Mouse (Mus musculus): Measurements from ENCODE around the gene Socs2.
"Not testable (repeated sequence)": the region's sequence is repeated elsewhere in the genome, so short reads cannot be mapped to it uniquely, and the experiment has no call there.

Gene Socs2

DNA sequence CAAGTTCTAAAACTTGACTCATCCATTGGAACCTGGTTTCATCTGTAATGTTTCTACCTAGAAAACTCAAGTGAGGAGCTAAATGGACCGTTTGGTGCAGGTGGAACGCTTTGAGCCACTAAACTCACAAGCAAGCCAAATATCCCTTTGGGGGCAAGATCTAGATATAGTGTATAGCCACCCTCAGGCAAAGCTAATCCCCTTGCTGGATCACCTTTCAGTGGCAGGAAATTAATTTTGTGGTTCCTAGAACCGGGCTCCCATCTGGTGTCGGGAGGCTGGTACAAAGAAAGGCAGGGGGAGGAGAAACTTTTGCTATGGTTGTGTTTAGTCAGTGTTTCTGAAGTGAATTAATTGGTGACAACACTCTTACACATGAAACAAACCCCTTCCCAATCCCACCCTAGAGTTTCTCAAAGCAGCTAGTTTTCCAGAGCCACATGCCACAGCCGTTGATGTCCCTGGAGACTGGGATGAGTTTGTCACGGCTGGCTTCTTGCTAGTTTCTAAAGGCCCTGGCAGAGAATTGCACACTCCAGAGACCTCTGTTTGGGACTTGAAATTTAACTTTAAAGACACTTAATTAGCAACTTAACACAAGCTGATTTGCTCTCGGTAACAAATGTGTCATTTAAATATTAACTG lies 19.7 kb downstream of the Socs2 start:
- in situ Hi-C loops (cut with MboI; ENCODE audit: low sequenced_read_pairs) = no loop called here

DNA sequence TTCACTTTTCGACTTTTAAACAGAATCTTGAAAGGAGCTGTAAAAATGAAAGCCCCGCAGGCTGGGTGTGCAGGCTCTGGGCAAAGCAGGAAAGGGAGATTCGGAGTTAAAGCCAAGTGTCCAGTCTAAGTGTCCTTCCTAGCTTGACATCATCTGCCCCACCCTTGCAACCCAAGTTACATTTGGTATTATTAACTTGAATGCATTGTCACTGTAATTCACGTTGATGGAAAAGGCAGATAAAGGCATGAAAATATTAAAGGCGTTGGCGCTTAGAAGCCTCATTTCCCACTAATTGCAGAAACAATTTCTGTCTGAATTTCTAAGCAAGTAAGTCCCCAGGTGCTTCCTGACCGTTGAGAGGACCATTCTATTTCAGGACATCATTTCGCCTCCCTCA lies 20.6 kb downstream of the Socs2 start:
- in situ Hi-C loops (cut with MboI; ENCODE audit: low sequenced_read_pairs) = no loop called here

DNA sequence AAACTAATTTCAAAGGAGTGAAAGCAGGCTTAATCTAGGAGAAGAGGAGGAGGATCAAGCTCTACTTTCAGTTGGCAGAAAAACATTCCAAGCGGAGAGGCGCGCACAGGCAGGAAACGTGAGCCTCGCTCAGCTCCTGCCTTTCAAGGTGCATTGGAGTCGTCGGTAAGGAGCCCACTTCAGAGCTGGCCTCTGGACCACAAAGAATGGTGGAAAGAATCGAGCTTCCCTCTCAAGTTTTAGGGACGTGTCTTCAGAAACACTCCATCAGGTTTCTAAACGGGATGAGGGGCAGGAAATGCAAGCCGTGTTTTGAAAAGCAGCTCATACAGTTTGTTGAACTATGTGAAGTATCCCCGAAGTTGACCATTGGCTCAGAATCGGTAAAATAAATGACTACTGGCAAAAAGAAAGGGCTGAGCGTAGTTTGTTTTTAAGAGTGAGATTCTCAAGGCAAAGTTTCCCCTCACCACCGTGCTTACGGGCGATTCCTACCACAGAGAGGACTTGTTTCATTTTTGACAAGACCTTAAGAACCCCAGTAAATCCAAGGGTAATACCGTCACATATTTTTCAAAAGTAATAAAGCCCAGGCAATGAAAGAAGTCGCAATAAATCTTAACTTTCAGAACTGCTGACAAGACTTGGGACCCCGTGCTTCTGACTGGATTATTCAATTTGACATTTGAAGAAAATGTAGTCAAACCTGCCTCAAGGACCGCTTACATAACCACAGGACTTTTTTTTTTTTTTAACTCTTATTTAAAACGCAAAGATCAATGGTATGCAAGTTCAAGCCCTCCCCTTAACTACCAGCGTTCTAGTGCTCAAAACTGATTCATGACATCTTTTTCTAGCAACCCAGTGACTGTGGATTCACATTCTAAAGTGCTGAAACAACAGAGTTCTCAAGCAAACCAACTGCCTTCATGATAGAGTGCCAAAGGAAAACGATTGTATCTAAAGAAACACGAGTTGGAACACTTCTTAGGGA lies 21.9 kb downstream of the Socs2 start:
- in situ Hi-C loops (cut with MboI; ENCODE audit: low sequenced_read_pairs) = no loop called here

DNA sequence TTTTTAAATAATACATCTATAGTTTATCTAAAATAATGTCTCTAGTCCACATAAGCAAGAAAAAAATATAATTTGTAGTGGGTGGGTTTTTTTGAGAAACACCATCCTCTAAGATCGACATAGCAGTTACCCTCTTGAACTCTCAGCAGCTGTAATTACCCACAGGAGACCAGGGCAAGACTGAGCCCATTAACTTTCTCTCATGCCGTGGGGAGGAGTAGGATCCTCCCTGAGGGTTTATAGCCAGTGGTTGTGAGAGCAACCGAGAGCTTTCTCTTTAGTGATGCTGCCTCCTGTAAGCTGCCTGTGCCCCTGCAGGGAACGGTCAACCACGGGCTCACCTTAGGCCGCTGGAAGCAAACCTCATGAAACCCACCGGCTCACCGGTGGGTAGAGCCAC lies 24.9 kb downstream of the Socs2 start:
- in situ Hi-C loops (cut with MboI; ENCODE audit: low sequenced_read_pairs) = no loop called here

DNA sequence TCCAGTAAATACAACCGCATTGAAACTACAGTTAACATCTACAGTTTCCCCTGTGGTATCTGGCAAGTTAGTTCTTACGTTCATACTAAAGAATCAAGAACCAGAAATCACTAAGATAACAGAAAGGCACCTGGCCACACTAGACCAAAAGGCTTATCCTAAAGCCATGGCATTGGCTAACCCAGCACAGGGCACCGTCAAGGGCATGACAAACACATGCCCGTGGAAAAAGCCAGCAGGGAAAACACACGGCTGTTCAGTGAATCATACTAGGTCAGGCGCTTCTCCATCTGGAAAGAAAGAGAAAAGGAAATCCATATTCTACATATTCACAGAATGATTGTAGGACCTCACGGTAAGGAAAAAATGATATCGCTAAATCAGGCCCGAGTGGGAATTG lies 26.1 kb downstream of the Socs2 start:
- in situ Hi-C loops (cut with MboI; ENCODE audit: low sequenced_read_pairs) = no loop called here

DNA sequence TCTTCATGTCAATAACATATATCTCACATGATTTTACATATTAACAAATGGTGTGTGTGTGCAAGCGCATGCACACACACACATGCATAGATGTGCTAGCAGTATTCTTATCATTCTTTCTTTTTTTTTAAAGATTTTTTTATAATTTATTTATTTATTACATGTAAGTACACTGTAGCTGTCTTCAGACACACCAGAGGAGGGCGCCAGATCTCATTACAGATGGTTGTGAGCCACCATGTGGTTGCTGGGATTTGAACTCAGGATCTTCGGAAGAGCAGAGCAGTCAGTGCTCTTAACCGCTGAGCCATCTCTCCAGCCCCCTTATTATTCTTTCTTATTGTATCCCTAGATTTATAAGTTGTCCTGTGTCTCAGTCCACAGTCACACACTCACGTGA lies 27.2 kb downstream of the Socs2 start:
- in situ Hi-C loops (cut with MboI; ENCODE audit: low sequenced_read_pairs) = not testable (repeated sequence)

DNA sequence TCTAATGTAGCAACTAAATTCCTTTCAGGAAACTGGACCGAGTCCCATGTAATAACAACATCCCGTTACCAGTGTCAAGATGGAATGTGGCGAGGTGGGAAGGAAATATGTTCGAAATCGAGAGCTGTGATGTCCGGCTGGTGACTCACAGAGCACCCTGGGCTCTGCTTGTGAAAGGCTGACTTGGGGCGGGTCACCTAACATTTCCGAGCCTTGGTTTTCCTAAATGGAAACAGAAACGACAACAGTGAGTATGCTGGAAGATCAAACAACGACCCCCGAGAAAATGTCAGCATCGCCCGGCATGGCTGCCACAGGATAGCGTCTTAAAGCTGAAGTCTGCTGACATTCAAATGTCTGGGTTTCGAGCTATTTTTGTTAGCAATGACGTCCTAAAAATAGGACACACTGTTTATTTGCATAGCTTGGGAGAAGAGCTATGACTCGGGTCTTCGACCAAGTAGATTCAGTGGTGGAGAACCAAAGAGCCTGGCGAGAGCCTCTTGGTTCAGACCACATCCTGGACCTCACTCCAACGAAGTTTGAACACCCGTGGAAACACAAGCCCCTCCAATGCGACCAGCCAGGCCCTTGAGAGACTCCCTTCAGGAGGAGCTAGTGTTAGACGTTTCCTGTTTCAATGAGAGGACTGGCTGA lies 28.0 kb downstream of the Socs2 start:
- in situ Hi-C loops (cut with MboI; ENCODE audit: low sequenced_read_pairs) = no loop called here

DNA sequence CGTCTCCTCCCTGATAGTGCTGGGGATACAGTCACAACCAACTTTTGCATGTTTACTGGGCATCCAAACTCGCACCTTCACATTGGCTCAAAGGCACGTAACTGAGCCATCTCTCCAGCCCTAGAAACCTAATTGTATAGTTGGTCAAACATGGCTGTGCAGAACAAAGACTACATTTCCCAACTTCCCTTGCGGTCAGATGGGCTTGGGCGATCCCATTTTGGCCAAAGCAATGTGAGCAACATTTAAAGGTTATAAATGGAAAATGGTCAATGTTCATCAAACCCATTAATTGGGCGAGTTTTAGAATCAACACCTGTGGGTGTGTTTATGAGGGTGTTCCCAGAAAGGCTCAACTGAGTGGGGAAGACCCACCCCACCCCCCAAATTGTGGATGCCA lies 30.5 kb downstream of the Socs2 start:
- in situ Hi-C loops (cut with MboI; ENCODE audit: low sequenced_read_pairs) = no loop called here

DNA sequence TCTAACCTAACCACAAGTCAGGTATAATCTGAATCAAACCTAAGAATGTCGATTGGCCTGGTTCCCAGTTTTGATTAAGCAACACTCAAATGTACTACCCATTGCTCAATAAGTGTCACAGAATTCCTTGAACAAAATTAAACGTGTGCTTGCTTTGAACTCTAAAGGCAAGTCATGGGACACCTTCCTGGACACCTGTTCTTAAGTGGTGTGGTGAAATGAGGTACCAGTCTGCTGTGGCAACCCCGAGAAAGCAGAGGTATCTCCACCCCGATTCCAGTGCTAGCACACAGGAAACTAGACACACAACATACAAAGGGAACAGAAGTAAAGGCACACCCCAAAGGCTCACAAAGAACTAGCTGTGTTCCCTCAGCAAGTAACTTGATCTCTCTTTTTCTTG lies 31.2 kb downstream of the Socs2 start:
- in situ Hi-C loops (cut with MboI; ENCODE audit: low sequenced_read_pairs) = no loop called here

DNA sequence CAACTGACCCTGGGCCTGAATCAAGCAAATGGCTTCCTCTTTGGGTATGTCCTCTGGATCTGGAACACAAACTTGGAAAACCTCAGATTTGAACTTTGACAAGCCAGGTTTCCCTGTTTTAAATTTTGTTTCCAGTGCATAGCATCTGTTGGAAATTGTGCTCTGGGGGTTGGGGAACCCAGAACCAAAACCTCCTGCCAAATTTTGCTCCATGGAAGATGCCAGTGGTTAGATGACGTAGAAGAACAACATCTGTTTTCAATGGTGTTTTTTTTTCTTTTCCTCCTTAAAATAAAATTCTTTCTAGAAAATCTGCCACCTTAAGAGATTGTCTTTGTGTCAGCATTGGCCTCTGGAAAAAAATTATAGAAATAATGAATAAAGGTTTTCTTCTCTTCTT lies 31.9 kb downstream of the Socs2 start:
- in situ Hi-C loops (cut with MboI; ENCODE audit: low sequenced_read_pairs) = no loop called here

DNA sequence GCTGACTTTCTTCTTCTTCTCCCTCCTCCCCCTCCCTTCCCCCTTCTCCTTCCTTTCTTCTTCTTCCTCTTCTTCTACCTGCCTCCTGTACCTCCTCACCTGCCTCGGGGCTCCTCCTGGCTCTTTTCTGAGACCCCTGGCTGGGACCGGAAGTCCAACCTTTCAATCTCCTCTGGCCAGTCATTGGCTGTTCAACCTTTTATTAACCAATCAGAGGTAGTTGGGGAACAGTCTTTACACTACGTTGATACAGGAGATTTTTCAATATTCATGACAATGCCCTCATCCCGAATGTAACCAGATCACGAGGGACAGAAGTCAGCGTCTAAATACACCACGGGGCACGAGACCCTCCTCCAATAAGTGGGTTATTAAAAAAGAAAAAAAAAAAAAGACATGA lies 32.5 kb downstream of the Socs2 start:
- in situ Hi-C loops (cut with MboI; ENCODE audit: low sequenced_read_pairs) = no loop called here

DNA sequence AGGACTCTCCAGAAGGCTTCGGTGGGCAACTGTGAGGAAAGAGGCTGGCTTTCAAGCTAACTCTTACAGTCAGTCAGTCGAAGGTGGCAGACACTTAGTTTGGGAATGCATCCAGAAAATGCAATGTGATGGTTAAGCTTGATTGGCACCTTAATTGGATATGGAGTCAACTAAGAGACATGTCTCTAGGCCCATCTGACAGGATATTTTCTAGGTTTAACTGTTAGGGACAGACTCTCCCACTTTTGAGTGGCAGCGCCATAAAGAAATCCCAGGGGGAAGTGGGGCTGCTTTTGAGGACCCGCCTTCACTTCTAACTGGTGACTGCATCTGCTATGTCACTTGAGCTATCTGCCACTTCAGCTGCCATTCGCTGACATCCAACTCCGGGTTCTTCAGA lies 43.6 kb downstream of the Socs2 start:
- in situ Hi-C loops (cut with MboI; ENCODE audit: low sequenced_read_pairs) = no loop called here

DNA sequence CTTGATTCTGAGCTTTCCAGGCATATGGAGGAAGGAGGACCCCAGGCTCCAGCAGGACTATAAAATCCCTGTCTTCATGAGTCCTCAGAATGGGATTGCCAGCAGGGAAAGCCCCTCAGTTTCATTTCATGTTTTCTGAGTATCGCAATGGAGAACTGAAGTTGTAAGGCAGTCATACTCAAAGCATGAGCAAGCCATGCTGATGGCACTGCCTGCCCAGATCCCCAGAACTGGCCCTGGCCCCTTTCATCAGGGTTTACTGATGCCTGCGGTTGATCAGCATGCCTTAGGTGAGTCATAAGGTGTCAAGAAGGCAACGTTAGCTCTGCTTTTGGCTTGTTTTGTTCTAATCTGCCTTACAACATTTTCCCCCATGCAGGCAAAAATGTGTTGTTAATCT lies 45.0 kb downstream of the Socs2 start:
- in situ Hi-C loops (cut with MboI; ENCODE audit: low sequenced_read_pairs) = no loop called here

DNA sequence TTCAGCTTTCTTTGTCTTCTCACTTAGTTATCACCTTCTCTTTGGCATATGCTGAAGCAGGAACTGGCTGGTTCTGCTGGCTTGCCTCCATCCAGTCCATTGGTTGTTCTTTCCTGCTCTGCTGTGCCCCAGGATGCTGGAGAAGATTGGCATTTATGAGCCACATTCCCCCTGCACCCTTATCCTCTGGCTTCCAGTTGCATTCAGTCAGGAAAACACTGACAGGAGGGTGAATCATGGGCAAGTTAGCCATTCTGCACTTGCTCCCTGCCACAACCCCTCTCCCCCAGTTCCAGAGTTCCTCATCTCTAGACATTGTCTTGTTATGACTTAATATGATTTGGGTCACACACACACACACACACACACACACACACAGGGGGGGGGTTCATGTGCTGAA lies 47.8 kb downstream of the Socs2 start:
- in situ Hi-C loops (cut with MboI; ENCODE audit: low sequenced_read_pairs) = no loop called here

DNA sequence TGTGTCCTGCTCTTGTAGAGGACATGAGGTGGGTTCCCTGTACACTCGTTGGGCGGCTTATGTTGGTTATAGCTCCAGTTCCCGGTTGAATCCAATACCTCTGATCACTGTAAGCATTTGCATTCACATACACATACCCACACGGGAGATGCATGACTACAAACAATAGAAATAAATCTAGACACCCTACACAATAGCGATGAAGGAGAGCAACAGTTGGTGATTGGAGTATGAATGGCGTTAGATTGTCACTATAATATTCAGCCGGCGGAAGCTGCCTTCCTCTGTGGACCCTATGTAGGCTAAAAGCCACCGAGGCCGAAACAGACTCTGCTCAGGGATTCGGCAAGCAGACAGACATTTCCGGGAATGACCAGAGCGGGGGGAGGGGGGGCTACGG lies 48.8 kb downstream of the Socs2 start:
- in situ Hi-C loops (cut with MboI; ENCODE audit: low sequenced_read_pairs) = no loop called here

DNA sequence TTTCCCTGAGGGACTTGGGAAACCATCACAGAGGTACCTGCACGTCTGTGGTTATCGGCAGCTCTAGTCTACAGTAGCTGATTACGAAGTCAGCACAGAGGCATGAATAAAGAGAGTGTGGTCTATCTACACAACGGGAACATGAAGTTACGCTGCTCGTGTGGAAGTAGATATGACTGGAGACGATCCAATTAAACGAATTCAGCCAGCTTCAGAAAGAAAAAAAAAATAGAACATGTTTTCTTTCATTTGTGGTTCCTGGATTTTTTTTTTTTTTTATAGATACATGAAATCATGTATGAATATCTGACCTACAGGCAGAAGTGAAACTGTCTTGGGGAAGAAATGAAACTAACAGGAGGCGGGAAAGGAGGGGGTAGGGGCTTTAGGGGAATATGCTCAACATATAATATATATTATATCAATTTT lies 49.3 kb downstream of the Socs2 start:
- in situ Hi-C loops (cut with MboI; ENCODE audit: low sequenced_read_pairs) = no loop called here

DNA sequence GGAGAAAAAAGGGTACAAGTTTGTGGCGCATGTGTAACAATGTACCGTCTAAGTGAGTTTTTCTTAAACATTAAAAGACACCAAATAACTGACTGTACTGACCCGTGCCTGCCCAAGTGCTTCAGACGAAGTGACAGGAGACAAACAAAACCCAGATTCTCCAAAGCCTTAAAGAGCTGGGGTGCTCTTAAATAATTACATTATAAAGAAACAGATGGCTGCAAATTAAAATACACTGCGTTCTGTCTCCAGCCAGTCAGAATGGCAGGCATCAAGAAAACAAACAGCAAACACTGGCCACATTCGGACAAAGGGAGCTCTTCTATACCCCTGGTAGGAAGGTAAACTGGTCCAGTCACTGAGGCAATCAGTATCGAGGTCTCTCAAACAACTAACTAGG lies 49.7 kb downstream of the Socs2 start:
- in situ Hi-C loops (cut with MboI; ENCODE audit: low sequenced_read_pairs) = no loop called here

DNA sequence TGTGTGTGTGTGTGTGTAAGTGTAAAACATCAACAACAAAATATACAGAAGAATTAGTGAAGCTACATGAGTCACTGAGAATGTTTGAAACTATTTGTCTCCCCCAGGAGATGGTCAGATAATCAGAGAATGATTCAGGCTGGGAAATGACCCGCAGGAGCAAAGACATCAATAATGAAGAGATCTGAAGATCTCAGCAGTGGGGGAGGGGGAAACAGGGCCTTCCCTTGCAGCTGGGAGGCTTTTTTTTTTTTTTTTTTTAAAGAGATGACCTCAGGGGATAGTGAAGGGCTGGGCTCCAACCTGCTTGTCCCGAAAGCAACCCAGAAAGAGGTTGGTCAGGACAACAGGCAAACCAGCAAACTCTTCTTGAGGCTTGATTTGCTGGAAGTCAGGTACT lies 54.7 kb downstream of the Socs2 start:
- in situ Hi-C loops (cut with MboI; ENCODE audit: low sequenced_read_pairs) = no loop called here

DNA sequence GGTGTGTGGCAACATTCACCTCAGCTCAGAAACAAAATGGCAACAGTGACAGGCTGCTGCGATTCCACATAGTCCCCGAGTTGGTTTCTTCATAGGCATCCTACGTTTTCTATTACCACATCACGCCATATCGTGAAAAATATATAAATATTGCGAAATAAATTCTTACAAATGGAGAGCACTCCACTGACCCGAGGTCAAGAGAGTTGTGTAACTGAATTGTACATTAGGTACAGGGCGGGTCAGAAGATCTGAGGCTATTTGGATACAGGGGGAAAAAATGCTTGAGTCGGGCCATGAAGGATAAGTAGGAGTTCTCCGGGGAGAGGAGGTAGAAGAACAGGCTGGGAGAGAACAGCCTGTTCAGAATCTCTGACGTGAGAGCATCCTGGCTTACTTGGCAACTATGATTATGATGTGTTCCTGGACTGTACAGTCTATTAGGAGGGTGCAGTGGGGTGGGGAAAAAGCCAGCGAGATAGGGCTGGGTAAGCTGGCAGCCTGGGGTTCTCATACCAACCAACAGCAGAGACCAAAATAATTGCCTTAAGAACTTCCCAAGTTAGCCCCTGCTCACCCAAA lies 55.6 kb downstream of the Socs2 start:
- in situ Hi-C loops (cut with MboI; ENCODE audit: low sequenced_read_pairs) = no loop called here

DNA sequence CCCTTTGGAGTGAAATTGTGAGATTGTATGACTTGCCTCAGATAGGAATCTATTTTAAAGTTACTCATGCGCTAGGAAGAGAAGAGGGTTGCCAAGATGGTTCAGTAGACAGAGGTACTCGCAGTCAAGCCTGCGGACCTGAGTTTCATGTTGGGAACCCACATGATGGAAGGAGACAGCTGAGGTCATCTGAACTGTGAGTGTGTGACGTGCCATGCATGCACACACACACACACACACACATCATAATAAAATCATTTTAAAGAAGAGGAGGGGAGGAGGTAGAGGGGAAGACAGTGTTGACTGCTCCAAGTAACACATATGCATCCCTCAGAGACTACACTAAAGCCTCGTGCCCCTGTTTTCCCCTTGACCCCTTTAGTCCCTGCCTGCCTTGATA lies 56.9 kb downstream of the Socs2 start:
- in situ Hi-C loops (cut with MboI; ENCODE audit: low sequenced_read_pairs) = no loop called here

DNA sequence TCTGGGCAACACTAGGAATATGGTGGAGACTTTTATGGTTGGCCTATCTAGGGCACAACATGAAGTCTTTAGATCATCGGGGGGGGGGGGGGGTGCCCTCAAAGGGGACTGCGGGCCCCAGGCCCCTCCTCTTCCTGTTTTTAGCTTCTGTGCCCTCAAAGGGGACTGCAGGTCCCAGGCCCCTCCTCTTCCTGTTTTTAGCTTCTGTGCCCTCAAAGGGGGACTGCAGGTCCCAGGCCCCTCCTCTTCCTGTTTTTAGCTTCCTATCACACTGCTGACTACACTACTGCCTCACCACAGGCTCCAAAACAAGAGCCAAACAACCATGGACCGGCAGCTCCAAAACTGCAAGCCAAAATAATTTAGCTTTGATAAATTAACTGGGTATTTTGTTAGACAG lies 59.3 kb downstream of the Socs2 start:
- in situ Hi-C loops (cut with MboI; ENCODE audit: low sequenced_read_pairs) = no loop called here

Measured in CH12F3 (cell line).